Mouse (Mus musculus): ENCODE measurements around the gene Tmem116.

- TF ChIP-seq GATA1 (IDR thresholded peaks at IDR 0.05; ENCODE audit: borderline replicate concordance, low read length) = no peak
- TF ChIP-seq FLI1 (IDR thresholded peaks at IDR 0.05; ENCODE audit: low read length) = no peak
These were observed 55.2 kb downstream of the Tmem116 start for GRCm38 (mm10) chr5:121506846-121507245.
